Mouse (Mus musculus) testis, postnatal 14 days (tissue): ENCODE measurements around the gene Taf1c.

Experiments
- DNase-seq: peaks from one replicate; pipeline ENCODE4 v3.0.0; 2021; ENCODE audit warnings: low spot score

Gene Taf1c

DNA sequence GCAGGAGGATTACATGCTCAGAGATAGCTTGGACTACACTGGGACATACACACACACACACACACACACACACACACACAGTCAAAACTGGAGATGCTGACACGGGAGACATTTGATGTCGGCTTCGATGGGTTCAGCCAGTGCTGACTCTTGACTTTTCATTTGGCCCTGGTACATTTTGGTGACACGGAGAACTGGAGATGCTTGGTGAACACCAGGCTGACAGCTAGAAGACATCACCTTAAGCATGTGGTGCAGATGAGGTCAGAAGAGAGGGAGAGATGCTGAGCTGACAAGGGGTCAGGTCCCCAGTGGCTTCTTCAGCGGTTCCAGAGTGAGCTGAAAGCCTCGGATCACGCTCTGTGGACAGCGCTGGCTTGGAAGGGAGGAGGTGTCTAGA is 18.0 kb upstream of the Taf1c start:
- no peak for DNase-seq

GRCm38 (mm10) chr8:119622555-119622954 is 17.5 kb upstream of the Taf1c start:
- no peak for DNase-seq

GRCm38 (mm10) chr8:119620848-119621465 is 15.9 kb upstream of the Taf1c start:
- DNase-seq: no peak

GRCm38 (mm10) chr8:119620116-119620840 is 15.3 kb upstream of the Taf1c start:
- no peak for DNase-seq

DNA sequence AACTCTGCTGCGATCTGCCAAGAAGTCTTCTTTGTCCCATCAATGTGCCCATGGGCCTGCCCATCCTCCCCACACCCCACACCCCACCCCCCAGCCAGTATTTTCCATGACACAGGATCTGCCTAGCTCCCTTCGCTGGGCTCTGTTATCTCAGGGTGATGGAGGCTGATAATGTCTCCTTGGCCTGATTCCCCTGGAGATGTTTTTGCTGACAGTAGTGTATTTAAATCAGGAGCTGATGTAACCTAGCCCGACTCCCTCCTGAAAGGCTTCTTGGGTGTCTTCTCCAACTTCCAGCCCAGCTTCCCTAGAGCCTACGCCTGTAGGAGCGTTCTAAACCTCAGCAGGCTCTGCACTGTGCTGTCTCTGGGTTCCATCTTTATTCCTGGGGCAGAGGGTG is 13.9 kb upstream of the Taf1c start:
- DNase-seq: no peak

- DNase-seq: no peak
Measured at GRCm38 (mm10) chr8:119617586-119617985, 12.6 kb upstream of the Taf1c start.

DNA sequence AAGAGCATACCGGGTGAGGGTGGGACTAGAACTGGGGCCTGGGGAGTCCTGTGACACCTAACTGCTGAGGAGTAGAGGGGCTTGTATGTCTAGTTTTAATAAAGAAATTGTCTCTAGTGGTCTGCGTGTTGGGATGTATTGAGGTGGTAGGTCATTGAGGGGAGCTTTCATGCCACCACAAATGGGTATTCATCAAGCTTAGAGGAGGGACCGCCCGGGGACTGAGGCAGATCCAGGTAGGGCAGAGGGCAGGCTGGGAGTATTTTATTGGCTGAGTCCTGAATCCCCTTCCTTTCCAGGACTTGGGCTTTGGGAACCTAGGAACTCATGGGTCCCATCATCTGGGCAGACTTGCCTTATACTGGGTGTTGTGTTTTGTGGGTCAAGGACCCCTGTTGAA is 11.8 kb upstream of the Taf1c start:
- DNase-seq: no peak

DNA sequence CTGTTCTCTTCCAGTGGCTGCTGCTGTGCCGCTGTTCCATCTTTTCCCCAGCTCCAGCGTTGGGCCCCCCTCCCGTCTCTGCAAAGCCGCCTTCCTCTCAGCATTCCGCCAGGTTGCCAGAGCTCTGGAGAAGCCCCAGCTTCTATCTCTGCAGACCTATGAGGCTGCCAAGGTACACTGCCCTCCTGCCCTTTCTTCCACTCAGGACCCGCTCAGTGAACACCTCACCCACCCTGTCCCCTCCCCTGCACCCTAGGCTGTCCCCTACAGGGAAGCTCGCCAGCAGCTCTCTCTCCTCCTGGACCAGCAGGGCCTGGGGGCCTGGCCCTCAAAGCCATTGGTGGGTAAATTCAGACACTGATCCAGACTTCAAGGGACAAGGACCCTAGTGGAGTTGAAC is 11.3 kb upstream of the Taf1c start:
- no peak for DNase-seq

DNA sequence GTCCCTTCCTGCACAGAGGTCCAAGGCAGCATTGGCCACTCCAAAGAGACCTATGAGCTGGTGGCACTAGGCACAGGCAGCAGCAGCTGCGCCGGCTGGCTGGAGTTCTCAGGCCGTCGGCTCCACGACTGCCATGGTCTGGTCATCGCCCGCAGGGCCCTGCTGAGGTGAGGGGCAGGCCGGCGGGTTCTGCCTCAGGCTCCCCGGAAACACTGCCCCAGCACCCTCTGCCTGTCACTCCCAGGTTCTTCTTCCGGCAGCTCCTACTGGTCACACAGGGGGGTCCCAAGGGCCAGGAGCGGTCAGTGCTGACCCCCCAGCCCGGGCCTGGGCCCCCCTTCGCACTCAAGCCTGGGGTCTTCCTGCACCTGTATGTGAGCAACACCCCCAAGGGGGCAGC is 10.1 kb upstream of the Taf1c start:
- DNase-seq: no peak

GRCm38 (mm10) chr8:119612471-119612870 is 7.4 kb upstream of the Taf1c start, which contains the start of gene Adad2:
TSS of gene Adad2 (plus strand) at chr8:119612747.
- peak; percentile 88 for DNase-seq

- no peak for DNase-seq
Measured at GRCm38 (mm10) chr8:119606224-119606623, 1.2 kb upstream of the Taf1c start.

DNA sequence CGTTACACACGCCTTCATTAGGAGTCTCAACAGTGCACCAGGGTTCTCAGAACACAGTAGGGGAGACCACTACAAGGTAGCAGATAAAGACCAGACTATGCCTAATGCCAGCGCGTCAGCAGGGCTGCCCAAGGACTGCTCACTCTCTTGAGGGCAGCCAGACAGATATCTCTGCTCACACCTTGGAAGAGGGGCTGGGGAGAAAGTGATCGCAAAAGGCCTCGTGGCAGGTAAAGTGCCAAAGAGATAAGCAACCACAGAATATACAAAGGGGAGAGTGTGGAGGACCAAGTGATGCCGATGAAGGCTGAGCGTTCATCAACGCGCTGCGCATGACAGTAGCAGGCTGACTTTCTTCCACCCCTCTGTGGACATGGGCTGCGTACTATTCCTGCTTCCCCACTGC is 621 bp downstream of the Taf1c start:
- no peak for DNase-seq

GRCm38 (mm10) chr8:119603771-119604170 is 1.3 kb downstream of the Taf1c start:
- DNase-seq: no peak

GRCm38 (mm10) chr8:119591456-119591855 is 13.6 kb downstream of the Taf1c start:
- DNase-seq: no peak

DNA sequence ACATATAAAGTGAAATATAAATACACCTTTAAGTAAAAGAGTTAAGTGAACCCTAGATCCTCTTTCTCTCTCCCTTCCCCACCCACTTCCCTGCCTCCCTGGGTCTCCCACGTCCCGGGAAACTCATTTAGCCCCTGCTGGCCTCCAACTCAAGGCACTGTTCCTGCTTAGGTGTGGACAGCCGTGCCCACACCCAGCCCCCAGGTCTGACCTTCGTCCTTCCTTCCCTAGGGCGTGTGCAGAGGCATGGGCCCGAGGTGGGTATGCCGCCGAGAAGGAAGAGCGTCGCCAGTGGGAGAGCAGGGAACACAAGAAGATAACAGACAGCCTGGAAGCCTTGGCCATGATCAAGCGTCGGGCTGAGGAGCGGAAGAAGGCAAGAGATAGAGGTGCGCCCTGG is 14.7 kb downstream of the Taf1c start:
- DNase-seq: no peak

- no peak for DNase-seq
Measured at GRCm38 (mm10) chr8:119588844-119589243, 16.2 kb downstream of the Taf1c start.

- no peak for DNase-seq
Measured at GRCm38 (mm10) chr8:119588321-119588720, 16.7 kb downstream of the Taf1c start.

GRCm38 (mm10) chr8:119585901-119586300 is 19.1 kb downstream of the Taf1c start:
- DNase-seq: no peak

GRCm38 (mm10) chr8:119580441-119581161 is 24.4 kb downstream of the Taf1c start:
- no peak for DNase-seq

GRCm38 (mm10) chr8:119579096-119579495 is 25.9 kb downstream of the Taf1c start:
- no peak for DNase-seq

DNA sequence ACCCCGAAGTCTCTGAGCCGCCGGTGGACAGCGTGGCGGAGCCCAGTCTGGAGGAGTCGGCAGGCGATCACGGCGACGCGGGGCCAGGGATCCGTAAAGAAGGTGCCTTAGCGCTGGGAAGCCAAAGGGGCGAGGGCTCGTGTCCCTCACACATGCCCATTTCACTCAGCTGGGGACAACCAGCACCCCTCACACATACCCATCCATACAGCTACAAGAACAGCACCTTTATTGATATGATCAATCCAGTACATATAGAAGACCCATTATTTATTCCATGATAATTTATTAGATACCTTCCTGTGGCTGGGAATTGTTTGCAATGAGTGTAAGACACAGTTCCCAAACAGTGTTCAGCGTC is 29.7 kb downstream of the Taf1c start:
- no peak for DNase-seq

GRCm38 (mm10) chr8:119574437-119575365 is 30.3 kb downstream of the Taf1c start, which contains the start of the genes Hsdl1 and Dnaaf1:
TSS of gene Hsdl1 (minus strand) at chr8:119575183.
TSS of gene Dnaaf1 (plus strand) at chr8:119575235.
- peak; percentile 92 for DNase-seq
